Mouse (Mus musculus): Measurements from ENCODE around the gene Epha6.

Epha6 gene

GRCm38 (mm10) chr16:60266367-60267351, 338.7 kb downstream of the Epha6 start:
- DNase-seq (ENCODE audit: inconsistent age in 2 of 2, low spot score in 1 of 2): no peak

DNA sequence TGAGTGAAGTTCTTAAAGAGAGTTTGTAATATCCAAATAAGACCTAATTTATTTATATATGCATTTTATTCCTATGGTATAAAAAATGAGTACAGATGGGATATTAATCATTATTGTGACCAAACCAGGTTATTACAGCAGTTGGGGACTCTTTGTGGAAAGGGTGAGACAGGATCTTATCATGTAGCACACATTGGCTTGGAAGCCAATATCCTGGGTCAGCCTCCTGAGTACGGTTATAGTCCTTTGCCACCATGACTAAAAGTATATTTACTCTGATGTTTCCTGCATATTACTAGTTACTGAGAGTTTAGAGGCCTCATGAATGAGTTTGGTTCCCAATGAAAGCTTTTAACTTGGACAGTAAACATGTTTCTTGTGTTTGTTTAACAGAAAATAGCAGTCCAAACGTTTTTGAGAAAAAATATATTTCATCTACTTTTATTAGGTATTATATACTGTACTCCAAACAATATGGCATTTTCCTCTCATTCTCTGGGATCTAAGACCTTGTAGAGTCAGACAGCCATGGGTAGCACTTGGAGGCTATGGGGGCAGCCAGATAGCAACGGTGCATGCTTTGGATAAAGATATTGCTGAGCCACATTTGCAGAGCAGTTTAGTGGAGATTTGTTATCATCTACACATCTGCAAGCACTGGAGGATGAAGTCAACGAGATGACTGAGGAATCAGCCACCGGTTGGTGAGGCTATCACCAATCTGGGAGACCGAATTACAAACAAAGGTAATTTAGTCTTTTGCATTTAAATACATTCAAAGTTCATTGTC, 340.4 kb downstream of the Epha6 start:
- DNase-seq (ENCODE audit: inconsistent age in 2 of 2, low spot score in 1 of 2): no peak

DNA sequence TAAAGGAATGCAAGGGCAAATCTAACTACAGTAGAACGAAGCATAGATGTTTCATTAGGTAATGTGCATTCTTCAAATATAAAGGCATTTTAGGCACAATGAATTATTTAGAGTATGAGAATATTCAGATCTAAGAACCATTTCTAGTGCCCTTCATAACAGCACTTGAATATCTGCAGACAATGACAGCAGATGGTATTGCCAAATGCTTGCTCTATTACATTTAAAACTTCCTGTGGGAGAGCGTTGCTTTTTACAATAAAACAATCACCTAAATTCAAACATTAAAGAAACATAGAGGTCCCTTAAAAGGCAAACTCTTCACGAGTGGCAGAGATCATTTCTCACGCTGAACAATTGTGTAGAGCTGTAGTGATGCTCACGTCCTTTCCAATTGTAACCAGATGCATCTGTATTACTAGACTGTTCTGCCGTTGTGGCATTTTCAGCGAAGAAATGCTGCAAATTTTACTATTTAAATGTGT, 347.1 kb downstream of the Epha6 start:
- no peak for DNase-seq (ENCODE audit: inconsistent age in 2 of 2, low spot score in 1 of 2)

DNA sequence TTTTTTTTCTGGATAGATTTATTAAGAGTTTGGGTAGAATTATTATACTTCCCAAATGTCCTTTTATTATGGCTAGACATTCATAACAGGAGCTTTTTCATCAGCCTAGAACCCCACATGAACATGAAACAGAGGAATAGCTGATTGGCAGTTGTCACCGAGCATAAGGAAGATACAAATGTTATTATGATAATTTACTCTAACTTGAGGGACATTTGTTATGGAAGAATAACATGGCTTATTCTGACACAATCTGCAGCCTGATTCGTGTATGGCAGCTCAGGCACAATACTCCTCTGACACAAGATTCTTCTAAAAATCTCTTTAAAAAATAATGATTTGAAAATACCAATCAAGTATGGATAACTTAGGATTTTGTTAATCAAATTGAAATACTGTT, 347.7 kb downstream of the Epha6 start:
- DNase-seq (ENCODE audit: inconsistent age in 2 of 2, low spot score in 1 of 2): no peak

DNA sequence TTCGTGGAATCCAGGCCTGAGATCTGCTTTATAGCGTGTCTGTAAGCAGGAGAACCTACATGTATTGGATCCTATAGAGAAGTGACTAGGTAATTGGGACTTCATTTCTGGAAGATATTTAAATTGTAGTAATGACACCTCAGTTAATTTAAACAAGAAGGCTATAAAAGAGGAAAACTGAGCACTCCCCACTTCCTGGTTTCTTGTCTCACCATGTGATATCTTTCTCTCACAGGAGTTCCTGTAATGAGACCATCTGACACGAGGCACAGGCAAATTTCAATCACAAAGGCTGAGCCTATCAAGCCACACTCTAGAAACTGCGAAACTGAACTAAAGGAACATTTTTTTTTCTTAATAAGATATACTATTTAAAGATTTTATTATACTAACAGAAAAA, 348.3 kb downstream of the Epha6 start:
- no peak for DNase-seq (ENCODE audit: inconsistent age in 2 of 2, low spot score in 1 of 2)

GRCm38 (mm10) chr16:60239356-60240190, 365.8 kb downstream of the Epha6 start:
- DNase-seq (ENCODE audit: inconsistent age in 2 of 2, low spot score in 1 of 2): no peak

DNA sequence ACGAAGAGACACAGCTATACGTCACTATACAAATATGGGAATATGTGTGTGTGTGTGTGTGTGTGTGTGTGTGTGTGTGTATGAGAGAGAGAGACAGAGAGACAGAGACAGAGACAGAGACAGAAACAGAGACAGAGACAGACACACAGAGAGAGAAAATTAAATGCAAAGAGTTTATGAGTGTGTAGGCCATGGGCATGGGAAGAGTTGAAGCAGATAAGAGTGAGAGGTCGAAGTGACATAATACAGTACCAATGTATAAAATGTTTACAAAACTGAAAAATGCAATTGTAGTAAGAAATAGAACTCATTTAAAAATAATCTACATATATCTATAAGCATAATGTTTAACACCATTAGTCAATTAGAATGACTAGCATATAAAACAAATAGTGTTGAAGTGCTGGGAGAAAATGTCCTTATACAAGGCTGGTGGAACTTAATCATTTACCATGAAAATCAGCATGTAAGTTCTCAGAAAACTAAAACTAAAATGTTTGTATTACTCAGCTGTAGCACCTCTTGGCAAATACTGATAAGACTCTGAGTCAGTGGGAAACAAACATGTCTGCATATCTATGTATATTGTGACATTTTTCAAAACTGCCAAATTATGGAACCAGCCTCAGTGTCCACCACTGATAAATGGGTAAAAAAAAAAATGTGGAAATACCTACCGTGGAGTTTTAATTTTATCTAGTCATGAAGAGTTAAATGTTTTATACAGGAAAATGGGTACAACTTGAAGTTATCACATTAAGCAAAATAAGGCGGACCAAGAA, 371.2 kb downstream of the Epha6 start:
- no peak for DNase-seq (ENCODE audit: inconsistent age in 2 of 2, low spot score in 1 of 2)

DNA sequence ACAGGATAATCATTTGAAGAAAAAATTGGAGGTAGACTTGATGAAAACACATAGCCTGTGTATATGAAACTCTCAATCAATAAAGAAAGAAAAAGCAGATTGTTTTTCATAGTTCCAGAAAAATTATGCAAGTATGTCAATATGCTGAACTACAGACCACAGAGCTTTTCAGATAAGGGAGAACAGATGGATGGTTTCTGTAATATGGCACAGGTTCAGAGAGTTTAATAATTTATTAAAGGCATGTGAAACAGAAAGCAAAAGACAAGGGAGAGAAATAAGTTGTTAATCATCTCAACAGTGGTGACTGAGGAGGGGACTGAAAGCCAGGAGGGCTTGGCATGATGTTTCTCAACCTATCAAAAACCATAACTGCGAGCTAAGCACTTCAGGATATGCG, 372.3 kb downstream of the Epha6 start:
- no peak for DNase-seq (ENCODE audit: inconsistent age in 2 of 2, low spot score in 1 of 2)

- DNase-seq (ENCODE audit: inconsistent age in 2 of 2, low spot score in 1 of 2): no peak
Observed at GRCm38 (mm10) chr16:60209151-60209550, 396.2 kb downstream of the Epha6 start.

GRCm38 (mm10) chr16:60175580-60175979, 429.8 kb downstream of the Epha6 start:
- DNase-seq (ENCODE audit: inconsistent age in 2 of 2, low spot score in 1 of 2): no peak

DNA sequence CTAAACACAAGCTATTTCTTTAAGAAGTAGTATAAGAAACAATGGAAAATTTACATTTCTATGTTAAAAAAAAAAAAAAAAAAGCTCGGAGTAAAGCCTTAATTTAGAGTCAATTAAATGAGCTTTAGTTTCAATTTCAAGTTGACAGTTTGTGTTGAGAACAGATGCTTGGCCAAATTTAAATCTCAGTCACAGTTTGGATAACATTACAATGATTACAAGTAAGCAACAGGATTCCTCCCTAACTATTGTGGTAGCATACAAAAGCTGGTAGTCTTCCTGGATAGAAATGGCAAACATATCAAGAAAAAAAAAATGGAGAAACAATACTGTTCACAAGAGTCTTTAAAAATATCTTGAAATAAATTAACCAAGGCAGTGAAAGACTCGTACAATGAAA, 452.9 kb downstream of the Epha6 start:
- no peak for DNase-seq (ENCODE audit: inconsistent age in 2 of 2, low spot score in 1 of 2)

- DNase-seq (ENCODE audit: inconsistent age in 2 of 2, low spot score in 1 of 2): no peak
Observed at GRCm38 (mm10) chr16:60144370-60144769, 461.0 kb downstream of the Epha6 start.

DNA sequence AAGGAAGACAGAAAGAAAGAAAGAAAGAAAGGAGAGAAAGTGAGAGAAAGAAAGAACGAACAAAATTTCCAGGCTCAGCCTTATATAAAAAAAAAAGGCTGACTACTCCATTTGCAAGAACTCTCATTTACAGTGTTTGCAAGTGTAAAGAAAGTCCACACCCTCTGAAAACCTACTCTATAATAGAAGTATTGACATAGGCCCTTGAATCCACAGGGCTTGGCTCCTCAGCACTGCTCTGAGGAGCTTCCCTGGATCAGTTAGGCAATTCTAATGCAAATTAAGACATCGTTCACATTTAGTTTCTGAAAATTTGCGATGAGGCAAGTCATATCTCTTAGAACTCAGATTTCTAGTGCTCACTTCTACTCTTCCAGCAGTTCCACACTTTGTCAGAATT, 483.9 kb downstream of the Epha6 start:
- DNase-seq (ENCODE audit: inconsistent age in 2 of 2, low spot score in 1 of 2): no peak

- DNase-seq (ENCODE audit: inconsistent age in 2 of 2, low spot score in 1 of 2): no peak
Observed at GRCm38 (mm10) chr16:60102210-60102609, 503.1 kb downstream of the Epha6 start.

DNA sequence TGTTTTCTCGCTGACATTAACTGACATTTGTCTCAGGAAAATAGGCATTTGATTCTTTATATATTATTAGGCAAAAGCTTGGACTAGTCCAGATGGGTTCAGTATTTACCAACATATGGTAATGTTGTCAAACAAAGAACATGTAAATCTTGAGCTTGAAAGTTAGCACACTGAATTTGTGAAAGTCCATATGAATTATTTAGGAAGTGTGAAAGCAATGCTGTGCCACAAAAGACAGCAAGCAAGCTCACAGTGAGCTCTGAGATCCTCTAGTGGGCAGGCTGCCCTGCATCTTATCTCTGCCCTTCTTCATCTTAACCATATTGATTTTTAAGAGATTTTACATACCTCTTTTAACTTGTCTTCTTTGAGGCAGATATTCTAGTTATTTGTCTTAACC, 510.0 kb downstream of the Epha6 start:
- DNase-seq (ENCODE audit: inconsistent age in 2 of 2, low spot score in 1 of 2): no peak

GRCm38 (mm10) chr16:60086976-60087375, 518.4 kb downstream of the Epha6 start:
- no peak for DNase-seq (ENCODE audit: inconsistent age in 2 of 2, low spot score in 1 of 2)

DNA sequence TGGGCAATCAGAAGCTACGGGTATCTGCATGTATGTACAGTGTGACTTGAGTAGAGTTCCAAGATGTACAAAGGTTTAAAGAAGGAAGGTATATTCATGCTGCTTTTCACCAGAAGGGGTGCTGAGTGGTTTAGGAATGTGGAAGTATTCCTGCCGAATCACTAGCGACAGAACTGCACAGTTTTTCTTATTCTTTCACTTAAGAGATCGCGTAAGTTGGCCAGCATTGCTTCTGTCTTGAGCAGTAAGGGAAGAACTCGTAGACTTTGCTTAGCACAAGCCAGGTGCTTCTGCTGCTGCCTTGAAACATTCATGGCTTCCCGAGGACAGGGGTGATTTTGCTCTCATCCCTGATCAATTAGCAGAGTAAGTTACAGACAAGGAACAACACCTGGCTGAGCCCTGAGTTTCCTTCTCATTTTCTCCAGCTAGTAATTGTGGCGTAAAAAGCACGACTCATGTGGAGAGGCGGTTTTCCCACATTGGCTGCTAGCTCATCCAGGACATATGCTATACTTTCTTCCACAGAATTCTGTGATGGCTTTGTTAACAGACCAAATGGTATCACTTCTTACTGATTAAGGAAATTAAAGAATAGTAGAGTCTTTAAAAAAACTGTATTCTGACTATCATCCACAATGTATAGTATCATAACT, 534.7 kb downstream of the Epha6 start:
- DNase-seq (ENCODE audit: inconsistent age in 2 of 2, low spot score in 1 of 2): no peak

- DNase-seq (ENCODE audit: inconsistent age in 2 of 2, low spot score in 1 of 2): no peak
Observed at GRCm38 (mm10) chr16:60043809-60044208, 561.5 kb downstream of the Epha6 start.

DNA sequence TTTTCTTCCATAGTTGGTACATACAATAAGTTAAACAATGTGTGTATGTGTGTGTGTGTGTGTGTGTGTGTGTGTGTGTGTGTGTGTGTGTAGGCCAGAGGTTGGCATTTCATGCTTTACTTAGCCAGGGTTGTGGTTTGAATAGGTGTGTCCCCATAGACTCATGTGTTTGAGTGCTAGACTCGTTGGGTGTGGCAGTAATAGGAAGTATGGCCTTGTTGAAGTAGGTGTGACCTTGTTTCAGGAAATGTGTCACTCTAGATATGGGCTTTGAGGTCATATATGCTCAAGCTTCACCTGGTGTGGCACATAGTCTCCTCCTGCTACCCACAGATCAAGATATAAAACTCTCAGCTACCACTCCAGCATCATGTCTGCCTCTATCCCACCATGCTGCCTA, 577.0 kb downstream of the Epha6 start:
- DNase-seq (ENCODE audit: inconsistent age in 2 of 2, low spot score in 1 of 2): no peak

All from adrenal gland, adult (tissue).